Mouse (Mus musculus) layer of hippocampus, adult 2 months (tissue): ENCODE measurements around the gene Pdp2. TPM values are rescaled to one million over a fixed set of nuclear protein-coding genes. Genes with fewer than 3 reads are reported as not detected.
"Not testable (repeated sequence)": the region's sequence is repeated elsewhere in the genome, so short reads cannot be mapped to it uniquely, and the experiment has no call there.

Experiments used
- DNase-seq, 2 experiments: peaks; one replicate each; pipeline ENCODE4 v3.0.0; 2022; ENCODE audit warnings: low spot score in 2 of 2
- H3K27ac ChIP-seq: fragments of 200-600 bp; 2 replicates; pipeline ENCODE4 v1.8.1; 2022
- H3K4me3 ChIP-seq: fragments of 200-600 bp; 2 replicates; pipeline ENCODE4 v1.8.1; 2022; ENCODE audit warnings: mild to moderate bottlenecking
- CTCF ChIP-seq: fragments of 200-600 bp; conservative IDR thresholded peaks from 2 replicates; pipeline ENCODE4 v1.8.1; 2022; ENCODE audit warnings: antibody characterized with exemption, mild to moderate bottlenecking, moderate library complexity
- long read RNA-seq, 2 experiments: library from polyadenylated mRNA; stranded (forward); transcript quantifications; one replicate each; pipeline ENCODE4 v2.0.0; 2021; ENCODE audit warnings: borderline mapping rate in 2 of 2
- total RNA-seq, 2 experiments: library from RNA; stranded (reverse); gene quantifications; 2 replicates each; pipeline ENCODE4 v1.2.3; 2021

Gene Pdp2
- total RNA-seq: 1 to 10 TPM; 8.7 to 9.1 TPM
- long read RNA-seq, experiment 1, full-length matches to known transcripts: 3 of 4 reads
- long read RNA-seq, experiment 1, partial matches to known transcripts: 0 of 4 reads
- long read RNA-seq, experiment 1, other reads (novel, unspliced or antisense): 1 of 4 reads
- long read RNA-seq, experiment 2, full-length matches to known transcripts: 4 of 4 reads
- long read RNA-seq, experiment 2, partial matches to known transcripts: 0 of 4 reads
- long read RNA-seq, experiment 2, other reads (novel, unspliced or antisense): 0 of 4 reads

DNA sequence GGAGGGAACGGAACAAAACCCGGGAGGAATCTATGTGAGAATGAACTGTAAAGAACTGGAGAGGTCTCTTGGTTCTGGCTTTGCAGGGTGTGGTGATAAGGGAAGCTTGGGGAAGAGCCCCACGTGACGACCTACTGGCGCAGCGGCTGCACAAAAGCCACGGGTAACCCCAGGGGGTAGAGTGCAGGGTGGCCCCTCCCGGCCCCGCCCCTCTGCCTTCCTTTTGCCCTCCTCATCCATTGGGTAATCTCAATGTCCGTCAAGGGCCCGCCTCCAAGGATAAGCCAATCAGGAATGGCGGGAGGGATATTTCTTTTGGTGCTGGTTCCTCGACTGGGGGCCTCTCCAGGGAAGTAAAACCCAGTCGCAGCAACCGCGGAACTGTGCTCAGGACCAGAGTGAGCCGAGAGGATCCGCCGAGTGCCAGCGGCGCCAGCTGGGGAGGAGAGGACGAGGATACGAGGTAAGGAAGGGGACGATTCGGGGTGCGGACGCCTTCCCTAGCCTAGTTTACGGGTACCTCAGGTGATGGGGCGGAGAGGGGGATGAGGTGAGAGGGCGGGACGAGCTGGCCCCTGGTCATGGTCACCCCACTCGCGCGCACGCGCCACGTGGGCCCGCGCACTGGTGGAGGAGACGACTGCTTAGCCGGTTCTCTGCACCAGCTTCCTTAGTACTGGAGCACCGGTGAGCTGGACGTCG, at the start of gene Pdp2:
Pdp2 (plus strand) TSS at position 319 of the 702 bp plus-strand sequence.
- no peak for TF ChIP-seq CTCF
- peak; percentile 93 to 94 for DNase-seq
- peak within 1 kb of the TSS; percentile 80 for H3K4me3 ChIP-seq
- H3K27ac ChIP-seq: peak within 1 kb of the TSS; percentile 94

DNA sequence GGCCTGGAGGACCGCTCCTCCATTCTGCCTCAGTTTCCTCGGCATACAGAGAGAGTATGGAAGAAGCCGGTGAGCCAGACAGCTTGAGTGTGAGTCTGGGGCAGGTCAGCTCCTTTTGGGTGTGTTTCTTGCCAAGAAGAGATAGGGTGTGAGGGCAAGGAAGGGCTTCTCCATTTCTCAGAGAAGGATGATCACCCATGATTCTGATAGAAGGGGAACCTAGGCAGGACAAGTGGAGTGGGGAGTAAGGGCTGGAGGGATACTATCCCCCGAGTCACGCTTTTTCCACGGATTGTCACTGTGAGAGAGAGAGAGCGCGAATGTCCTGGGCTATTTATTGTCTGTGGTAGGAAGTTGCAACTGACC, 49.8 kb upstream of the Pdp2 start:
- TF ChIP-seq CTCF: no peak
- Histone ChIP-seq H3K4me3 (peak overlapping the region; percentile 73), H3K27ac (peak overlapping the region; percentile 96)
- no peak for DNase-seq

DNA sequence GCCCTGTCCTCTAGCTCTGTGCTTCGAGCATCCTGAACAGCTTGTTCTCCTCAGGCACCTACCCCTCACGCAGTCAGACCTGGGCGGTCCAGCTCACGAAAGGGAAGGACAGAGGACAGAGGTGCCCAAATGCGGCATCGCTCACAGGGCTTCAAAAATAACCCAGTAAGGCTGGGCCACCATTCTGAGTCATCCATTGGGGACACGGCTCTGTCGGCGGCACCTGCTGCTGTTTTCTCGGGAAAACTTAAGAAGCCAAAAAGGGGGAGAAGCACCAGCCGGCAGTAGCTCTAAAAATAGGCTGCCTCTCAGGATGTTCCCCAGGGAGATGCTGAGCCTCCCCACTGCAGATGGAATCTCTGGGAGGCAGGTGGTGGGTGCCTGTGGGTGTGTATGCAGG, 49.1 kb upstream of the Pdp2 start:
- H3K27ac ChIP-seq: peak overlapping the region; percentile 96
- DNase-seq: peak; percentile 67 to 79
- TF ChIP-seq CTCF: no peak
- H3K4me3 ChIP-seq: peak overlapping the region; percentile 73

DNA sequence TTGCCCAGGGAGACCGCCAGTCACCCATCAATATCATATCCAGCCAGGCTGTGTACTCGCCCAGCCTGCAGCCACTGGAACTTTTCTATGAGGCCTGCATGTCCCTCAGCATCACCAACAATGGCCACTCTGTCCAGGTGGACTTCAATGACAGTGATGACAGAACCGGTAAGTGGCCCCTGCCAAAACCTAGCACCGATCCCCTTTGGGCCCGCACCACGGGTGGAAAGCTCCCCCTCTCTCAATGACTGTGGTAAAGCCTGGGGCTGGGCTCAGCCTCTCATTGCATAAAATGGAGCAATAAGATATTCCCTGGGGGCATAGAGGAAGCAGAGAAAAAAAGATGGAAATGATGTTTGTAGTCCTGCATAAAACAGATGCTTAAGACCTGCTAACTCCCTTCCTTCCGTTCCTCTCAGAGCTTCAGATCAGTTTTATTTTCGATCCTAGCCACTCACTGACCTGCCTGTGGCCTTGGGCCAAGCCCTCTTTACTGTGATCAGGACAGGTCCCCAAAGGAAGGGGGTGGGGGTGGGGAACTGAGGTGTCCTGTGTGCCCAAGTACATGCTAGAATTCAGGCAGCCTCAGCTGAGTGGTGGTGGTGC, 47.7 kb upstream of the Pdp2 start:
- DNase-seq: no peak
- TF ChIP-seq CTCF: no peak
- Histone ChIP-seq H3K4me3 (no peak overlapping the region), H3K27ac (no peak overlapping the region)

- no peak for DNase-seq
- no peak overlapping the region for H3K4me3 ChIP-seq
- no peak overlapping the region for H3K27ac ChIP-seq
- TF ChIP-seq CTCF: no peak
These were observed 36.1 kb upstream of the Pdp2 start for GRCm38 (mm10) chr8:104555191-104555590.

GRCm38 (mm10) chr8:104557226-104557625, 34.0 kb upstream of the Pdp2 start:
- no peak overlapping the region for H3K27ac ChIP-seq
- TF ChIP-seq CTCF: no peak
- DNase-seq: no peak
- H3K4me3 ChIP-seq: no peak overlapping the region

DNA sequence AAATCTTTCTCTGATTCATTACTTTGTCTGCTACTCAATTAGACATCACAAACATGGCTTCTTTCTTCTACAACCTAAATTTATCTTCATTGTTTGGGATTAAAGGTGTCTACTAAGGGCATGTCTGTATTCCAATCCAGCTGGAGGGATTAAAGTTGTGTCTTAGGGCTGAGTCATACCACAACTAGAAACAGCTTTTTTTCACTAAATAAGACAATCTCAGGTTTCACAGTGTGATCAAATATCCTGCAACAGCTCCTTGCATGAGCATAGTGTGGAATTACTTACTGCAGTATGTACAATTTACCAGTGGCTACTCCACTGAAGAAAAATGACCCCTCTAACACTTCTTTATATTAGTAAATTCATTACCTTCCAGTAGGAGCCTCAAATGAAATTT, 30.5 kb upstream of the Pdp2 start:
- TF ChIP-seq CTCF: no peak
- H3K4me3 ChIP-seq: no peak overlapping the region
- no peak overlapping the region for H3K27ac ChIP-seq
- no peak for DNase-seq

DNA sequence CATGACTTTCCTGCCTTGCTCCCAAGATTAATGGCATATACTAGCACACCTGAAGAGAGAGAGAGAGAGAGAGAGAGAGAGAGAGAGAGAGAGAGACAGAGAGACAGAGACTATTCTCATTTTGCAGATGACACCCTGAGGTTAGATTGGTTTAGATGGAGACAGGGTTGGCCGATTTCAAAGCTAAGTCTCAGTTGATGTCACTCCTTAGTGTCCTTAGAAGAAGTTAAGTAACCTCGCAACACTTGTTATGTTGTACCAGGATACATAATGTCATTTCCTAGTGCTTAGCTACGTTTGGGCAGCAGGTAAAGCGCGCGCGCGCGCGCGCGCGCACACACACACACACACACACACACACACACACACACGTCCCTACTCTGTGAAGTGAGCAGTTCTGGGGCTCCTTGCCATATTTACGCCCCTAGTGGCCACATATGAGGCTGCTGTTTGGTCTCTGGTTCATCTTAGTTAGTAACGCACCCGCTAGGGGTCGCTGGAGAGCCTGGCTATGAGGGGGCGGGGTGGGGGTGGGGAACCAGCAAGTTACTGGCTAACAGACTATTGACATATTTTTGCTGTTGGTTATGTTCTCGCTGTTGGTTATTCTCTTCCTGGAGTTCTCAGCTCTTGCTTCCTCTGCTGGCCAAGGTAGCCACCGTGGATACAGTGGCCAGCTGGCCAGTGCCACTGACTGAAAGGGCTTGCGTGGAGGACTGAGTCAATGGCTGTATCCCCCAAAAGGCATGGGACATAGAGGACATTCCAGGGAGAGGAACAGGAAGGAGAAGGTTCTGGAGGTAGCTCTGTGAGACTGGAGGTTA, 26.4 kb upstream of the Pdp2 start:
- no peak overlapping the region for H3K27ac ChIP-seq
- no peak overlapping the region for H3K4me3 ChIP-seq
- peak; percentile 79 for TF ChIP-seq CTCF
- peak; percentile 81 to 84 for DNase-seq

GRCm38 (mm10) chr8:104565457-104565798, 25.8 kb upstream of the Pdp2 start:
- no peak for TF ChIP-seq CTCF
- Histone ChIP-seq H3K27ac (no peak overlapping the region), H3K4me3 (no peak overlapping the region)
- DNase-seq: no peak

DNA sequence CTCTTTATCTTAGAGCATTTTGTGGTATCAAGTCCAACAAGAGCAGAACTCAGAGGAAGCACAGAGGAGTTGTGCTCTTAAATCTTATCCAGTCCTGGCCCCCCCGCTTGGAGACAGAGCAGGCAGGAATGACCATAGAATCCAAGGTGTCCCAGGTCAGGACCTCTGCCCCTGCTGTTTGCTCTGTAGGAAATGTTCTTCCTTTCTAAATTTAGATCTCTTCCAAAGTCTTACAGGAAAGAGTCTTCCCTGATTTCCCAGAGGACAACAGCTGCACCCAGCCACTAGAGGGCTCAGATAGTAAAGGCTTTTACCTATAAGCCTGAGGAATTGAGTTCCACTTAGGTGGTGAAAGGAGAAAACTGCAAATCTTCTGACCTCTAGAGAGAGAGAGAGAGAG, 21.7 kb upstream of the Pdp2 start:
- no peak overlapping the region for H3K4me3 ChIP-seq
- peak; percentile 74 for TF ChIP-seq CTCF
- DNase-seq: no peak
- no peak overlapping the region for H3K27ac ChIP-seq

GRCm38 (mm10) chr8:104570436-104571343, 20.6 kb upstream of the Pdp2 start:
- Histone ChIP-seq H3K4me3 (peak overlapping the region; percentile 63), H3K27ac (peak overlapping the region; percentile 64)
- DNase-seq: peak; percentile 60 to 89
- peak; percentile 92 for TF ChIP-seq CTCF

DNA sequence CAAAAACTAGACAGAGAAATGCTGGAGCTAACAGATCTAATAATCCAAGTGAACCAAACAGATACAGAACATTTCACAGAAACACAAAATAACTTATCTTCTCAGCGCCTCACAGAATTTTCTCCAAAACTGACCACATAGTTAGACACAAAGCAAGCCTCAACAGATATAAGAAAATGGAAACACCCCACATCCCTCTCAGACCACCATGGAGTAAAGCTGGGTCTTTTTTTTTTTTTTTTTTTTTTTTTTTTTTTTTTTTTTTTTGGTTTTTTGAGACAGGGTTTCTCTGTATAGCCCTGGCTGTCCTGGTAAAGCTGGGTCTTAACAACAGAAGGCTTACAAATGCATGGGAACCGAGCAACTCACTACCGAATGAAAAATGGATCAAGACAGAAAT, 14.4 kb upstream of the Pdp2 start:
- Histone ChIP-seq H3K27ac (no peak overlapping the region), H3K4me3 (no peak overlapping the region)
- DNase-seq: no peak
- TF ChIP-seq CTCF: no peak

DNA sequence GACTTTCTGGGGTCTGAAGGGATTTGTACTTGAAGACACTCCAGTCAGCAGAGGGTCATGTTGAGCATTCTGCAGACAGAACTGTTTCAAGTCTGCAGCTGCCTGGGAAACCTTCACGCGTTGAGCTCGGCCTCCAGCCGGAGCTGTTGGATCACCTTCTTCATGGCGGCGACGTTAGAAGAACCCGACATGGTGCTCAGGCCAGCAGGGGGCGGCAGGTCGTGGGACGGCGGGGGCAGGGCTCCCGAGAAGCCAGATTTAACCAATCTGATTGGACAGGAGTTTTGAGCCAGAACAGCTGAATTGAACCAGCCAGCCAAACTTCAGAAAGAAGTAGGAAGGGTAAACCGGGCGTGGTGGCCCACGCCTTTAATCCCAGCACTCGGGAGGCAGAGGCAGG, 13.6 kb upstream of the Pdp2 start:
- not testable (repeated sequence) for H3K4me3 ChIP-seq, DNase-seq, H3K27ac ChIP-seq
